Mouse (Mus musculus) liver, adult 2 months (tissue): ENCODE results near the gene Mrto4.

Experiments used
- CTCF ChIP-seq: fragments of 200-500 bp; IDR thresholded peaks from 2 replicates; pipeline ENCODE4 v1.5.1; 2011; ENCODE audit warnings: low read depth, low read length, control low read depth
- POLR2A ChIP-seq: fragments of 200-500 bp; IDR thresholded peaks from 2 replicates; pipeline ENCODE4 v1.6.1; 2011; ENCODE audit warnings: low read length, control low read depth; ENCODE audit not compliant: insufficient read depth; ENCODE audit errors: extremely low read depth

DNA sequence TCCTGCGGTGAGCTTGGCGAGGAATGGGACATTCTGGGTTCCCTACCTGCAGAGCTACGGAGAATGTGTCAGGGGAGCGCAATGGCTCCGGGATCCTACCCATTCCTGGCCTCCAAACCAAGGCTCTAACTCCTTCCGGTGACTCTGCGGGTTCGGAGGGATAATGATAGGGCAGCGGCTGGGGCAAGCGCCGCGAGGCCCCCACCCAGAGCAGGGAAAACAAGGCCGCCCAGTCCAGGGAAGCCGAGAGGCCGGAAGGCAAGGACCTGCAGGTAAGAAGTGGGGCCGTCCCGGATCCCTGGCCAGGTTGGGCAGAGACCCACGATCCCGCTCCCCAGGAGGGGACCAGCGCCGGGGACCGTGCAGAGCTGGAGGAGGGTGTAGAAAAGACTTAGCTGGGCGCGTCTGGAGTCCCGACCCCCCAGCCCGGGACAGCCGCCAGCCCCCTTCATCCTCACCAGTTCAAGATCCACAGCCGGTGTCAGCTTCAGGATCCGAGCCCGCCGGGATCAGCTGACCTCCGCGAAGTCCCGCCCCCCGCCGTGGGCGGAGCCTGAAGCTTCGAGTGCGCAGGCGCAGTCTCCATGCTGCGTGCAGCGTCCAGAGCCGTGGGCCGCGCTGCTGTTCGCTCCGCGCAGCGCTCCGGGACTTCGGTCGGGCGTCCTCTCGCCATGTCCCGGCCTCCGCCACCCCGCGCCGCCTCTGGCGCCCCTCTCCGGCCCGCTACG, 42.0 kb downstream of the Mrto4 start, which contains the start of the genes Pqlc2 and Akr7a5:
- TF ChIP-seq POLR2A (peak; percentile 96), CTCF (no peak)
